Mouse (Mus musculus) stomach, postnatal 0 days (tissue): Measurements from ENCODE around the gene Med7. TPM values are rescaled to one million over a fixed set of nuclear protein-coding genes. Genes with fewer than 3 reads are reported as not detected.

ENCODE experiments used
- ATAC-seq: fragments of 200-750 bp; cut with Nextera tagmentation; 2 replicates; pipeline ENCODE4 v1.8.0; 2017; ENCODE audit not compliant: low FRiP score, low TSS enrichment
- DNase-seq: peaks from one replicate; pipeline ENCODE4 v3.0.0-alpha.2; 2016; ENCODE audit warnings: low spot score
- H3K27ac ChIP-seq: fragments of 300-500 bp; sonication (generic); replicated peaks from 2 replicates; pipeline ENCODE4 v1.5.1; 2014; ENCODE audit warnings: mild to moderate bottlenecking, control low read depth
- H3K27me3 ChIP-seq: fragments of 300-500 bp; sonication (generic); 2 replicates; pipeline ENCODE4 v1.6.1; 2014; ENCODE audit warnings: low read length; ENCODE audit not compliant: control insufficient read depth, insufficient read depth
- H3K36me3 ChIP-seq: fragments of 300-500 bp; sonication (generic); 2 replicates; pipeline ENCODE4 v1.6.1; 2014; ENCODE audit warnings: low read length, mixed read lengths; ENCODE audit not compliant: control insufficient read depth, insufficient read depth
- H3K4me1 ChIP-seq: fragments of 300-500 bp; sonication (generic); replicated peaks from 2 replicates; pipeline ENCODE4 v1.6.1; 2014; ENCODE audit warnings: antibody characterized with exemption; ENCODE audit not compliant: control insufficient read depth, insufficient read depth
- H3K4me2 ChIP-seq: fragments of 300-500 bp; sonication (generic); replicated peaks from 2 replicates; pipeline ENCODE4 v1.6.1; 2014; ENCODE audit warnings: low read depth, mild to moderate bottlenecking, control low read depth, moderate library complexity
- H3K4me3 ChIP-seq: fragments of 300-500 bp; sonication (generic); 2 replicates; pipeline ENCODE4 v1.5.1; 2014; ENCODE audit warnings: low read depth, low read length, control low read depth
- H3K9ac ChIP-seq: fragments of 300-500 bp; sonication (generic); 2 replicates; pipeline ENCODE4 v1.6.1; 2014; ENCODE audit warnings: mild to moderate bottlenecking, low read length, control low read depth, mixed read lengths
- H3K9me3 ChIP-seq: fragments of 300-500 bp; sonication (generic); 2 replicates; pipeline ENCODE4 v1.6.1; 2016; ENCODE audit warnings: low read length; ENCODE audit not compliant: control insufficient read depth
- CTCF ChIP-seq: IDR thresholded peaks from 2 replicates; pipeline ENCODE4 v1.5.1; 2016; ENCODE audit warnings: antibody characterized with exemption, low read depth, mild to moderate bottlenecking, moderate library complexity
- EP300 ChIP-seq: optimal IDR thresholded peaks from 2 replicates; pipeline ENCODE3; 2016; ENCODE audit warnings: antibody characterized with exemption
- WGBS: fragments of 180-500 bp; shearing (Covaris S2); extraction: QIAGEN DNeasy Blood & Tissue Kit; methylation state at CpG from one replicate; pipeline ENCODE4 v1.1.7; 2014; 5-methylcytosine and 5-hydroxymethylcytosine counted together
- polyA plus RNA-seq: library from polyadenylated mRNA; unstranded; fragments of >200 nt; fragmentation: Nextera tagmentation; extraction: Ambion mirVana; gene quantifications from 2 replicates; pipeline ENCODE4 v1.2.1, GENCODE M21; 2015

Med7 gene
- polyA plus RNA-seq, 1 experiment from 2014 or later = 41.5 TPM

DNA sequence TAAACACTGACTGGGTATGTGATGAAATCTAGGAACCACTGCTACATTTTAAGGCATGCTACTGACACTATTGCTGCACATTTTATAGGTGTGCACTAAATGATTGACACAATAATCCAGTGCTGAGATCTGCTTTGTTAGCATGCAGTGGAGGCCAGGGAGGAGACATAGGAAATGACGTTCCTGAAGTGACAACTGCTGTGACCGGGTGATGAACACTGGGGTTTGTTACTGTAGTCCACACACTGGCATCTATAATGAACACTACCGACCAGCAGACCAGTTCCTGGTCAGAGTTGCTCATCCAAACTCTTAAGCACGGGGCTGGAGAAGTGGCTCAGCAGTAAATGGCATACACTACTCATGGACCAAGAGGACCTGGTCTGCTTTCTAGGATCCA is 43.3 kb upstream of the Med7 start:
- no peak overlapping the region for H3K9ac ChIP-seq
- H3K4me2 ChIP-seq = no peak overlapping the region
- ATAC-seq (no peak), DNase-seq (no peak)
- H3K4me3 ChIP-seq = no peak overlapping the region
- H3K27me3 ChIP-seq = no peaks in the 10 kb centered on the region
- no peaks in the 10 kb centered on the region for H3K36me3 ChIP-seq
- H3K27ac ChIP-seq = no peak overlapping the region
- 74% methylated on average over 4 of the region's 4 CpGs for WGBS
- no peaks in the 10 kb centered on the region for H3K9me3 ChIP-seq
- TF ChIP-seq EP300 (no peak), CTCF (no peak)
- H3K4me1 ChIP-seq = no peaks in the 10 kb centered on the region

GRCm38 (mm10) chr11:46395088-46395487 is 41.6 kb upstream of the Med7 start:
- Histone ChIP-seq H3K27me3 (no peaks in the 10 kb centered on the region), H3K9ac (no peak overlapping the region), H3K4me3 (no peak overlapping the region), H3K36me3 (no peaks in the 10 kb centered on the region), H3K27ac (no peak overlapping the region), H3K9me3 (no peaks in the 10 kb centered on the region), H3K4me1 (no peaks in the 10 kb centered on the region), H3K4me2 (no peak overlapping the region)
- DNase-seq (no peak), ATAC-seq (no peak)
- 68% methylated on average over 2 of the region's 2 CpGs for WGBS
- no peak for TF ChIP-seq CTCF
- TF ChIP-seq EP300 = no peak

DNA sequence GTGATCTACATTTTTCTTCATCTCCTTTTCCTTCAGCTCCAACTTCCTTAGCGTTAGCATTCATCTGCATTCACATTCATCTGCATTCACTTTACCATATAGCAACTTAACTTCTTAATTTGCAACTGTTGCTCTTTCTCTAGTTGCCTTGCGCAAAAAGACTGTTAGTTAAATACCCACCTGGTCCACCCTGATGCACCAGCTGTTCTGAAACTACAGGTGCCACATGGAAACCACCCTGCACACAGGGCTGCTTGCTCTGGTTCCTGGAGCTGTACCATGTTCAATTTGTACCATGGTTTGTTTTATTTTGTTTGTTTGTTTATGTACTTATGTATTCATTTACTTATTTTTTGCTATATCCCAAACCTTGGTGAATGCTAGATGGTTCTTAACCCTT is 41.0 kb upstream of the Med7 start:
- DNase-seq (no peak), ATAC-seq (no peak)
- TF ChIP-seq EP300 = no peak
- TF ChIP-seq CTCF = no peak
- Histone ChIP-seq H3K9me3 (no peaks in the 10 kb centered on the region), H3K4me3 (no peak overlapping the region), H3K36me3 (no peaks in the 10 kb centered on the region), H3K4me2 (no peak overlapping the region), H3K4me1 (no peaks in the 10 kb centered on the region), H3K27me3 (no peaks in the 10 kb centered on the region), H3K27ac (no peak overlapping the region), H3K9ac (no peak overlapping the region)
- 96% methylated on average over 2 of the region's 2 CpGs for WGBS

DNA sequence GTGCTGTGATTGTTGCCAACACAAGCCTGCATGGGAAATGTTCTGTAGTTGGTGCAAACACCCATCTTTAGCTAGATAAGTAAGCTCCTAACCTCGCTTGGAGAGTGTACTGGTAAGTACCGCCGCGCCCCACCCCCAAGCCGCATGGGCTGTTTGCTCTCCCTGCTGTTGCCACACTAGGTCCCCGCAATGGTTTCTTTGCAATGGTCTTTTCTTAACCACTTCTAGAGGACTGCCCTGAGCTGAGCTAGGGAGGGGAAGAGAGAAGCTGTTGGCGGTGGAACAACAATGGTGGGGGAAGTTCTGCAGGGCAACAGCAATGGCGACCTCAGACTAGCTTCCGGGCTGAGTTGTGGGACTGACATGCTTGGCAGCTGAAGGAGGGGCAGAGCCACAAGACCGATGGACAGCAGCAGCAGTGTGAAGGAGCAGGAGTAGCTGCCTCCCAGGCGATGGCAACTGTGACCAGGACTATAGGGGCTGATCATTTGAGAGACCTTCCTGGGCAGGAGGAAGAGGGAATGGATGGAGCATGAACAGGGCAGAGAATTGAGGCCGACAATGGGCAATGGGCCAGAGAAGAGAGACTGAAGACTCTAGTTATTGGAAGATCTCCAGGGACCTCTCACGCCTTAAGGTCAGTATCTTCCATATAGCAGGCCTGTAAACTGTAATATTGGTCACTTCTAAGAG is 40.4 kb upstream of the Med7 start, which contains the start of gene Fam71b:
Gene Fam71b (plus strand): TSS at position 393 of the 693 bp plus-strand sequence.
- no peak for ATAC-seq
- no peaks in the 10 kb centered on the region for H3K4me1 ChIP-seq
- DNase-seq = no peak
- no peaks in the 10 kb centered on the region for H3K27me3 ChIP-seq
- H3K27ac ChIP-seq = no peak within 1 kb of the TSS
- no peak within 1 kb of the TSS for H3K4me2 ChIP-seq
- H3K4me3 ChIP-seq = no peak within 1 kb of the TSS
- H3K9me3 ChIP-seq = no peaks in the 10 kb centered on the region
- no peaks in the 10 kb centered on the region for H3K36me3 ChIP-seq
- 62% methylated on average over 13 of the region's 13 CpGs for WGBS
- TF ChIP-seq CTCF (no peak), EP300 (no peak)
- no peak within 1 kb of the TSS for H3K9ac ChIP-seq

DNA sequence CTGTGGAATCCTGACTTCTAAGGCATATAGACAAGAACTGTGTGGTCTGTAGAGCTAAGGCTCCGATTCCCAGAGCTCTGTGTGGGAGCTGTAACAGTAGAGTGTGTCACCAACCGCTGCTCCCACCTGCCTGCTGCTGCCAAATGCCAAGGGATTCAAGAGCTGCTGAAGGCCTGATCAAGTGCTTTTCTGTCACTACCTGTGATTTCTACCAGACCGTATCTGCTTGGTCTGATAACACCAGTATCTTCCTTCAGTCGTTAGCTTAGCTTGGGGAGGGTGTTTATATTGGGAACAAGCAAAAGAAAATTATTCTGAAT is 39.9 kb upstream of the Med7 start:
- Histone ChIP-seq H3K4me1 (no peaks in the 10 kb centered on the region; the same call in 1 of the 2 replicates), H3K36me3 (no peaks in the 10 kb centered on the region), H3K9ac (no peak overlapping the region), H3K27me3 (no peaks in the 10 kb centered on the region), H3K4me2 (no peak overlapping the region), H3K9me3 (no peaks in the 10 kb centered on the region), H3K4me3 (no peak overlapping the region), H3K27ac (no peak overlapping the region)
- DNase-seq = no peak
- TF ChIP-seq CTCF = no peak
- TF ChIP-seq EP300 = no peak
- ATAC-seq = no peak
- 78% methylated on average over 4 of the region's 4 CpGs for WGBS

- no peak overlapping the region for H3K27ac ChIP-seq
- DNase-seq (no peak), ATAC-seq (no peak)
- no peaks in the 10 kb centered on the region for H3K36me3 ChIP-seq
- no peaks in the 10 kb centered on the region for H3K9me3 ChIP-seq
- no peak overlapping the region for H3K9ac ChIP-seq
- TF ChIP-seq CTCF (no peak), EP300 (no peak)
- H3K4me2 ChIP-seq = no peak overlapping the region
- H3K27me3 ChIP-seq = no peaks in the 10 kb centered on the region
- 53% methylated on average over 2 of the region's 2 CpGs for WGBS
- H3K4me3 ChIP-seq = no peak overlapping the region
- no peaks in the 10 kb centered on the region; the same call in 1 of the 2 replicates for H3K4me1 ChIP-seq
These were observed 38.8 kb upstream of the Med7 start for GRCm38 (mm10) chr11:46397900-46398299.
